Mouse (Mus musculus) G1E (cell line): ENCODE results near the gene Thsd4.

ENCODE experiments used
- CTCF ChIP-seq: IDR thresholded peaks from 2 replicates; pipeline ENCODE4 v1.5.1; 2012; ENCODE audit warnings: low read depth, low read length, inconsistent platforms, mixed read lengths
- GATA1 ChIP-seq: IDR thresholded peaks from 2 replicates; pipeline ENCODE4 v1.6.1; 2012; ENCODE audit warnings: borderline replicate concordance, low read length, inconsistent platforms, mixed read lengths
- GATA2 ChIP-seq: IDR thresholded peaks from 2 replicates; pipeline ENCODE4 v1.6.1; 2012; ENCODE audit warnings: low read depth, low read length, inconsistent platforms, borderline replicate concordance
- POLR2AphosphoS5 ChIP-seq: IDR thresholded peaks from 2 replicates; pipeline ENCODE4 v1.6.1; 2012; ENCODE audit warnings: low read depth, low read length, inconsistent platforms; ENCODE audit not compliant: insufficient replicate concordance
- TAL1 ChIP-seq: conservative IDR thresholded peaks from 2 replicates; pipeline ENCODE4 v1.6.1; 2012; ENCODE audit warnings: low read depth, low read length, inconsistent platforms, mixed read lengths

DNA sequence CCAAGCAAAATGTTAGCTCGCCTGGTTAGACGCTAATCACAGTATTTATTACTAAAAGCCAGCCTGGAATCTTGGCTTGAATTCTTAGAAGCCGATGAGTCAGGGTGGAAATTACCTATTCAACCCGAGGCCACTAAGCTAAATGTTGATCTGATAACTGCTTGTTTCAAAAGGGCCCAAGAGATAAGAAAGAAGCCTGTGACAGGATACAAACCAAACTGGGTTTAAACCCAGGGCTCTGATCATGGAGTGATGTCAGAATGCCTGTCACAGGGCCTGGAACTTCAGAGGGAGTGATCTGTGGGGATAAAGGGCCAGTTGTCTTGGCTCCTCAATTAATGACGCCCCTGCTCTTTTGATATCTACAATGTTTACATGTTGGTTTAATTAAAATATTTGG lies 497.3 kb downstream of the Thsd4 start:
- TF ChIP-seq CTCF, result no peak
- no peak for TF ChIP-seq GATA1
- TF ChIP-seq POLR2AphosphoS5, result no peak
- no peak for TF ChIP-seq TAL1
- TF ChIP-seq GATA2, result no peak
